8 mouse cellular contexts compared by ENCODE assay signal in genomic region chr7:27228281-27228821, GRCm38 (mm10). TPM values are rescaled to one million over a fixed set of nuclear protein-coding genes. Genes with fewer than 3 reads are reported as not detected.
A peak's percentile ranks its signal among the peaks of the same experiment; 100 is the strongest.
DNase-seq lines count a peak whose midpoint lies in the region; ATAC-seq lines count a peak whose summit lies in the region.

TSS of gene Itpkc (minus strand) at chr7:27228661.

- under 1% methylated on average over 49 of the region's 49 CpGs for WGBS in hindbrain, embryonic 14.5 days

- H3K36me3 ChIP-seq in hindbrain, embryonic 14.5 days (replicated peaks; ENCODE audit: control insufficient read depth, insufficient read depth) = 0 out of 2 replicates have a peak, but pooled peaks cover 2% of the 10 kb centered on the region

- DNase-seq in R1 (ENCODE audit: low read depth, low spot score) = peak; percentile 98
- DNase-seq in cerebellum, postnatal 25 days = peak; percentile 90 to 92
- DNase-seq in frontal cortex, postnatal 25 days (ENCODE audit: low spot score in 2 of 2) = peak; percentile 77 to 80
- peak; percentile 97 for DNase-seq in hindbrain, embryonic 14.5 days (ENCODE audit: low spot score)
- peak; percentile 90 to 91 for DNase-seq in layer of hippocampus, postnatal 36 days
- peak; percentile 96 for DNase-seq in lung, postnatal 36 days
- peak; percentile 97 for DNase-seq in retina, postnatal 1 day
- peak; percentile 91 for DNase-seq in urinary bladder, adult 18-20 months (ENCODE audit: low spot score in 2 of 2)

- no peaks in the 10 kb centered on the region for H3K9me3 ChIP-seq in hindbrain, embryonic 14.5 days (ENCODE audit: control insufficient read depth, low read length)

- peak; percentile 82 for ATAC-seq in hindbrain, embryonic 14.5 days (ENCODE audit: low FRiP score)

- H3K4me3 ChIP-seq in hindbrain, embryonic 14.5 days (replicated peaks; ENCODE audit: low read length) = peak within 1 kb of the TSS; percentile 54

- H3K27ac ChIP-seq in hindbrain, embryonic 14.5 days = peak within 1 kb of the TSS; percentile 81

- H3K9ac ChIP-seq in hindbrain, embryonic 14.5 days = peak within 1 kb of the TSS; percentile 71

- H3K27me3 ChIP-seq in hindbrain, embryonic 14.5 days (ENCODE audit: control insufficient read depth, insufficient read depth, low read length) = no peaks in the 10 kb centered on the region

- H3K4me1 ChIP-seq in hindbrain, embryonic 14.5 days (replicated peaks; ENCODE audit: control insufficient read depth, insufficient read depth, low read length) = peaks cover 46% of the 10 kb centered on the region

- peak within 1 kb of the TSS; percentile 92 for H3K4me2 ChIP-seq in hindbrain, embryonic 14.5 days (replicated peaks)

RNA-seq across cellular contexts. Expression of gene Itpkc, which starts in this region (rescaled TPM):
- polyA plus RNA-seq in hindbrain, embryonic 14.5 days (2014; fragmentation: Nextera tagmentation; extraction: Ambion mirVana) = 6.5 and 8.7 TPM in 2 replicates
- total RNA-seq in layer of hippocampus, postnatal 36 days (2021) = 10 to 100 TPM in 1 of 2 experiments, 1 to 10 TPM in 1; 9.3 to 10.1 TPM

Comparison
In these comparisons a context has a peak if more than half of its experiments do, and no peak if none do; other contexts are left out.
1. Peak in every context shown above with its lines: DNase-seq, ATAC-seq, H3K4me3 ChIP-seq and H3K27ac ChIP-seq.